Mouse (Mus musculus) ES-E14 (cell line): Measurements from ENCODE around the gene Tanc1. TPM values are rescaled to one million over a fixed set of nuclear protein-coding genes. Genes with fewer than 3 reads are reported as not detected.

Experiments used
- DNase-seq: peaks from one replicate; pipeline ENCODE4 v3.0.0-alpha.2; 2013; ENCODE audit warnings: low read depth, low spot score
- H3K27ac ChIP-seq: 2 replicates; pipeline ENCODE4 v1.5.1; 2012; ENCODE audit warnings: low read depth, mild to moderate bottlenecking, low read length, moderate library complexity, mixed read lengths; ENCODE audit not compliant: poor library complexity, insufficient read depth, severe bottlenecking
- H3K36me3 ChIP-seq: 2 replicates; pipeline ENCODE4 v1.6.1; 2012; ENCODE audit warnings: mild to moderate bottlenecking, low read length, moderate library complexity, mixed read lengths; ENCODE audit not compliant: control insufficient read depth, poor library complexity, insufficient read depth, severe bottlenecking
- H3K4me1 ChIP-seq, 2 experiments: fragments of 150-350 bp in 1 of 2; sonication (generic) in 1 of 2; 2 replicates each; pipeline ENCODE4 v1.6.1; 2012; ENCODE audit warnings: low read length in 2 of 2, mild to moderate bottlenecking in 1 of 2, mixed read lengths in 1 of 2; ENCODE audit not compliant: control insufficient read depth in 2 of 2, insufficient read depth in 2 of 2, poor library complexity in 1 of 2
- H3K4me3 ChIP-seq, 2 experiments: fragments of 150-350 bp in 1 of 2; sonication (generic) in 1 of 2; 2 replicates each; pipeline ENCODE4 v1.5.1; 2012; ENCODE audit warnings: low read length in 2 of 2, low read depth in 1 of 2, mild to moderate bottlenecking in 1 of 2, mixed read lengths in 1 of 2; ENCODE audit not compliant: insufficient read depth in 1 of 2, poor library complexity in 1 of 2, severe bottlenecking in 1 of 2
- H3K9ac ChIP-seq: 2 replicates; pipeline ENCODE4 v1.6.1; 2012; ENCODE audit warnings: low read depth, mild to moderate bottlenecking, low read length, mixed read lengths; ENCODE audit not compliant: poor library complexity, insufficient read depth, severe bottlenecking
- H3K9me3 ChIP-seq: fragments of 150-350 bp; sonication (generic); 2 replicates; pipeline ENCODE4 v1.6.1; 2012; ENCODE audit warnings: low read depth, mild to moderate bottlenecking, low read length; ENCODE audit not compliant: control insufficient read depth, insufficient read depth
- CHD2 ChIP-seq: IDR thresholded peaks from 2 replicates; pipeline ENCODE4 v1.6.1; 2014; ENCODE audit warnings: mild to moderate bottlenecking, low read depth, low read length, inconsistent platforms
- HCFC1 ChIP-seq: IDR thresholded peaks from 2 replicates; pipeline ENCODE4 v1.6.1; 2012; ENCODE audit warnings: low read length, inconsistent platforms, borderline replicate concordance; ENCODE audit not compliant: insufficient read depth
- MAFK ChIP-seq: IDR thresholded peaks from 2 replicates; pipeline ENCODE4 v1.6.1; 2014; ENCODE audit warnings: mild to moderate bottlenecking, low read depth, low read length, inconsistent platforms; ENCODE audit not compliant: insufficient read depth
- ZC3H11A ChIP-seq: IDR thresholded peaks from 2 replicates; pipeline ENCODE4 v1.6.1; 2012; ENCODE audit warnings: low read depth, mild to moderate bottlenecking, inconsistent platforms, low read length, borderline replicate concordance
- ZNF384 ChIP-seq: IDR thresholded peaks from 2 replicates; pipeline ENCODE4 v1.6.1; 2012; ENCODE audit warnings: low read depth, low read length, inconsistent platforms
- in situ Hi-C, 2 experiments: fragments of 600-800 bp; cut with MboI; formaldehyde crosslinking; loops; one replicate each; pipeline ENCODE4 v1.15.1; 2025; ENCODE audit warnings: low sequenced_read_pairs in 2 of 2, inconsistent platforms in 1 of 2; ENCODE audit not compliant: unreplicated experiment in 2 of 2
- total RNA-seq: library from RNA; depleted of rRNA; stranded (reverse); fragments of 300-350 nt; gene quantifications from 2 replicates; pipeline ENCODE4 v1.2.3, GENCODE M21; 2012

Gene Tanc1
- total RNA-seq, 1 experiment, result 28.2 TPM

DNA sequence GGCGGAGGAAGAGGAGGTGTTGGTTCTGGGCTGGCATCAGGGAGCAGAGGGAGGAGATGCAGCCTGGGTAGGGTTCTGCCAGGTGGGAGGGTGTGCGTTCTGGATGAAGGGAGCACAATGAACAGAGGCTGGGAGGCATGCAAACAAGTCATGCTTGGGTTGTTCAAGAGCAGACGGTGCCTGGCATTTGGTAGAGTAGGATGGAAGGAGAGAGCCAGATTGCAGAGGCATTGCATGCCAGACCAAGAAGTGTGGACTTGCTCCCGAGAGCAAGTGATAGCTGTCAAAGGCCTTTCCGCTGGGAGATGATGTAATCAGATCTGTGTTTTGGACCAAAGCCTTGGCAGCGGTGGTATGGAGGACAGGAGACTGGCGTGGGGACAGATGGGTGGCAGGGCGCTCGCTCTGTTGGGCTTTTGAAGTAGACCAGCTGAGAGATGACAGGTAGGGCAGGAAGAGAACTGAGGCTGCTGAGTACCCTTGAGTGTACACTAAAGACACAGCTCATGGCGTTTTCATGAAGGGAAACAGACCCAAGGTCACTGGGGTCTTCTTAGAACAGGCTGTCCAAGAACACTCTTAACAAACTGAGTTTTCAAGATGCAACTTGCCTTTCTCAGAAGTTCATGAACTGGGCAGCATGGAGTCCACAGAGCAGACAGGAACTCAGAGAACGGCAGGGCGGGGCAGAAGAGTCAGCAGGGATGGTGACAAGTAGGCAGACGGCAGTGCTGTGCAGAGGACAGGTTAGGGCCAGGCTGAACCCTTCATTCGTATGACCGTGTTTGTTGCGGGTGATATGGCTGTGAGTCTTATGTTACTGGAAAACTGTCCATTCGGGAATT lies 16.4 kb downstream of the Tanc1 start:
- Histone ChIP-seq H3K4me3 (no peak overlapping the region), H3K4me1 (peaks cover 32 to 48% of the 10 kb centered on the region in 2 experiments), H3K27ac (peak overlapping the region; percentile 62), H3K36me3 (no peaks in the 10 kb centered on the region), H3K9me3 (no peaks in the 10 kb centered on the region), H3K9ac (no peak overlapping the region)
- in situ Hi-C loops, result no loop called here
- TF ChIP-seq HCFC1 (no peak), MAFK (no peak), ZC3H11A (no peak), CHD2 (no peak), ZNF384 (no peak)
- DNase-seq, result no peak

DNA sequence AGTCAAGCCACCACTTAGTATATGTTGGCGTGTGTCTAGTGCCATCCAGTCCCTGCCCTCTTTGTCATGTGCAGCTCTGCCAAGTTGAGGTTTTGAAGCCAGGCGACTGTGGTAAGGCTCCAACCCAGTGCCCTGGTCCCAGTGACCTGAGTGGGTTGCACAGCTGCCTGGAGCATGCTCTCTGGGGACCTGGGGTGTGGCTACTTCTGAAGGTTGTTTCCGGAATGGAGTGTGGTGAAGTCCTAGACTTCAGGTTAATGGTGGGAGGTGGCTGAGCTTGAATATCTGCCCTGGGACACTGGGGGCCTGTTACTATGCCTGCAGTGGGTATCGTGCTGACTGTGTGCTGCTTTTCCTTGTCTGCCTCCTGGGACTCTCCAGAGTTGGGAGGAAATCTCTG lies 18.0 kb downstream of the Tanc1 start:
- peaks cover 36 to 52% of the 10 kb centered on the region in 2 experiments for H3K4me1 ChIP-seq
- peak overlapping the region; percentile 85 for H3K27ac ChIP-seq

DNA sequence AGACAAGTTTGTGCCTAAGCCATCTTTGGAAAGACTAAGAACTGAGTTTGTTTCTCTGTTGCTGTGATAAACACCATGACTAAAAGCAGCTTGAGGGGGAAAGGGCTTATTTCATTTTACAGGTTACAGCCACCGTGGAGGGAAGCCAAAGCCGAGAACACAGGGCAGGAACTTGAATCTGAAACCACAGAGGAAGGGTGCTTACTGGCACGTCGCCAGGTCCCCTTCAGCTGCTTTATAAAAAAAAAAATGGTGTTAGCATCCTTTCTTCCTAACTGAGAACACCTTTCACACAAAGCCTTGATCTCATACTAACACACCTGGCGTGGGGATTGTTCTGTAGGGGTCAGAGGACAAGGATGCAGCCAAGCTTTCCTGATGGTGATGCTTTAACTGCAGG lies 19.6 kb downstream of the Tanc1 start:
- Histone ChIP-seq H3K36me3 (peaks cover 2% of the 10 kb centered on the region; the same call in 1 of the 2 replicates), H3K9me3 (no peaks in the 10 kb centered on the region), H3K4me1 (peaks cover 35 to 46% of the 10 kb centered on the region in 2 experiments), H3K4me3 (no peak overlapping the region), H3K9ac (no peak overlapping the region; the same call in 1 of the 2 replicates), H3K27ac (no peak overlapping the region; the same call in 1 of the 2 replicates)
- in situ Hi-C loops, result no loop called here
- TF ChIP-seq ZC3H11A (no peak), CHD2 (no peak), ZNF384 (no peak), HCFC1 (no peak), MAFK (no peak)
- no peak for DNase-seq

More for the DNA sequence above, 18.0 kb downstream of the Tanc1 start:
- DNase-seq, result no peak
- in situ Hi-C loops, result no loop called here
- H3K4me3 ChIP-seq, result peak overlapping the region; percentile 22 to 27; a peak in 2 of 4 replicates
- no peaks in the 10 kb centered on the region for H3K9me3 ChIP-seq
- TF ChIP-seq MAFK (no peak), ZC3H11A (no peak), ZNF384 (no peak), CHD2 (no peak), HCFC1 (no peak)
- no peaks in the 10 kb centered on the region for H3K36me3 ChIP-seq
- peak overlapping the region; percentile 60; the same call in 1 of the 2 replicates for H3K9ac ChIP-seq

DNA sequence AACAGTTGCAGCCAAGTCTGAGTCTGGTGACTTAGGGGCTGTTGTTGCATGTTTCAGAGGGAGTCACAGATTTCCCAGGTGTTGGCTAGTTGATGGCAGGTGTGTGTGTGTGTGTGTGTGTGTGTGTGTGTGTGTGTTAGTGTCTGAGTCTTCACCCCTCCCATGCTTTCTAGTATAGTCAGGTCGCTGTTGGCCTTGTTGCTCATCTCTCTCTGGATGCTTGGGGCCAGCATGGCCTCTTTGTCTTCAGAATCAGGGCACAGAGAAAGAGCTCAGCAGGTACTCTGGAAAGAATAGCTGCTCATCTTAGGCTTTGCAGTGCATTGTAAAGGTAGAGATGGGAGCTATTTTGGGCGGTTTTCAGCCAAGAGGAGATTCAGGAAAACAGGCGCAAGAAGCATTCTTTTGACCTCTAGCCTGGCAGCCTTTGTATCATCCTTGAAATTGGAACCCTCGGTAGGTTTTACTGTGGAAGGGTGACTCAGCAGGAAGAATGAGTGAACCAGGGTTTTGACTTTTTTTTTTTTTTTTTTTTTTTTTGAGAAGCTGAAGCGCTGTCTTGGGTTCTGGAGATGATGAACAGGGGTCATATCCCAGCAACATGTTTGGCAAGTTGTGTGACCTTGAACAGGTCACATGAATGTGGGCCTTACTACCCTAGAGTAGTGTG lies 22.1 kb downstream of the Tanc1 start:
- Histone ChIP-seq H3K36me3 (peaks cover 2% of the 10 kb centered on the region; the same call in 1 of the 2 replicates), H3K9me3 (no peaks in the 10 kb centered on the region), H3K4me3 (0 out of 4 replicates have a peak overlapping the region, but pooled peaks have one; percentile 1 to 36), H3K27ac (peak overlapping the region; percentile 100), H3K4me1 (peaks cover 28 to 31% of the 10 kb centered on the region in 2 experiments), H3K9ac (peak overlapping the region; percentile 36)
- TF ChIP-seq MAFK, result peak; percentile 98
- no peak for TF ChIP-seq ZC3H11A
- peak; percentile 96 for TF ChIP-seq ZNF384
- TF ChIP-seq HCFC1, result no peak
- TF ChIP-seq CHD2, result peak; percentile 28; the same call in 1 of the 2 replicates
- in situ Hi-C loops, result no loop called here
- no peak for DNase-seq
